Mouse (Mus musculus): ENCODE measurements around the gene Gch1.

GRCm38 (mm10) chr14:47136637-47137036 is 52.6 kb downstream of the Gch1 start:
- TF ChIP-seq POLR2A (IDR thresholded peaks at IDR 0.05; ENCODE audit: control insufficient read depth, low read depth, low read length) (no peak), CTCF (IDR thresholded peaks at IDR 0.05; ENCODE audit: control insufficient read depth, insufficient read depth, insufficient replicate concordance, low read depth, low read length) (no peak)
